Mouse (Mus musculus): ENCODE data around the gene Cpped1.

Gene Cpped1

DNA sequence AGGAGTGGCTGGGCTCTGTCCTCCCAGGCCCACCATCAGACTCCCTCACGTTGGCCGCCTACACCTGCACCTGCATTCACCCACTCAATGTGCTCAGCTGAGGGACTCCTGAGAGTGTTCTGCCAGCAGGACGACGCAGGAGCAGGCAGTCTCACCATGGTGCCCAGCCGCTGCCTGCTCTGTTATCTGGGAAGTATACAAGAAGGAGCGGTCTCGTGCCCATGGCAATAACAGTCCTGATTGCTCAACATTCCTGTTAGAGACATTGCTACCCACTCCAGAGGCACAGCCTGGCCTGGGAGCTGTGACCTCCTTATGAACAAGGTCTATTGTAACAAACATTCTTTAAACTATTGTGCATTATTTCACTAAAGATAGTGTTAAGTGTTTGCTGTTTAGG, 151.3 kb downstream of the Cpped1 start:
- no peak for DNase-seq (ENCODE audit: low read depth)

- DNase-seq (ENCODE audit: low read depth), result no peak
Measured at GRCm38 (mm10) chr16:11757471-11757870, 151.8 kb downstream of the Cpped1 start.

- no peak for DNase-seq (ENCODE audit: low read depth)
Measured at GRCm38 (mm10) chr16:11756598-11757245, 152.5 kb downstream of the Cpped1 start.

GRCm38 (mm10) chr16:11755281-11756066, 153.8 kb downstream of the Cpped1 start:
- DNase-seq (ENCODE audit: low read depth), result no peak

GRCm38 (mm10) chr16:11754136-11754535, 155.1 kb downstream of the Cpped1 start:
- no peak for DNase-seq (ENCODE audit: low read depth)

Data from NIH3T3 (cell line).